Mouse (Mus musculus) 3134 (cell line): Measurements from ENCODE around the gene Tnfaip1.
A peak's percentile ranks its signal among the peaks of the same experiment; 100 is the strongest.
"Not testable (repeated sequence)": the region's sequence is repeated elsewhere in the genome, so short reads cannot be mapped to it uniquely, and the experiment has no call there.

ENCODE experiments used
- DNase-seq: peaks from one replicate; pipeline ENCODE4 v3.0.0-alpha.2; 2011; ENCODE audit warnings: low spot score; ENCODE audit not compliant: insufficient read length; ENCODE audit errors: extremely low read depth

Gene Tnfaip1

GRCm38 (mm10) chr11:78540358-78540757 is 4.2 kb upstream of the Tnfaip1 start:
- DNase-seq: no peak

DNA sequence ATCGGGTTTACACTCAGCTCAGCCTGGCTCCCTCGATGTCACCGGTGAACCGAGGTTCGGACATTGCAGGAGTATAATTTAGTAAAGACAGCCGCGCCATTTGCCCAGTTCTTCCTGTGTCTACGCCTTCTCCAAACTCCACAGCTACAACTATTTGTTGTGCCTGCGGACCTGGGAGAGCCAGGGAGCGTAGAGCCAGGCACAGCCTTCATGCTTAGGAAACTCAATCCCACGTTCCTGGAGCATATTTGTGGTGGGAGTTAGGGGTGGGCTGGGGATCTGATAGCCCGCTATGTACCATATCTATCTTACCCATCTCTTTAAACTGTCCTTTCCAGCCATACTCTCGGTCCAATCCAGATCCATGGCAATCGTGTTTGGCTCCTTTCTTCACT is 555 bp upstream of the Tnfaip1 start:
- no peak for DNase-seq

- DNase-seq: peak; percentile 55
Observed at GRCm38 (mm10) chr11:78535376-78536079, 604 bp downstream of the Tnfaip1 start.

DNA sequence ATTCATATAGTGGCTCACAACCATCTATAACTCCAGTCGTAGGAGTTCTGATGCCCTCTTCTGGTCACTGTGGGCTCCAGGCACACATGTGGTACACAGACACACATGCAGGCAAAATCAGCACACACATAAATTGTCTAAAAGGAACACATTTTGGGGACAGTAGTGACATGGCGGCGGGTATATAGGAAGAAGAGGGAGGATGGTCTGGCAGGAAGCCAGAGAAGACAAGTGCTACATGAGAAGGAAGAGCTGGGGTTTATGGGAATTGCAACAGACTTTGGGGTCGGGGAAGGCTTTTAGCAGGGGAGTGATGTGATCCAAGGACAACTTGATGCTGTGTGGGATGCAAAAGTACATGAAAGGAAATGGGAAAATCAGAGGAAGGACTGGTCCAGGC is 1.6 kb downstream of the Tnfaip1 start:
- DNase-seq: no peak

GRCm38 (mm10) chr11:78531515-78531914 is 4.6 kb downstream of the Tnfaip1 start:
- not testable (repeated sequence) for DNase-seq

DNA sequence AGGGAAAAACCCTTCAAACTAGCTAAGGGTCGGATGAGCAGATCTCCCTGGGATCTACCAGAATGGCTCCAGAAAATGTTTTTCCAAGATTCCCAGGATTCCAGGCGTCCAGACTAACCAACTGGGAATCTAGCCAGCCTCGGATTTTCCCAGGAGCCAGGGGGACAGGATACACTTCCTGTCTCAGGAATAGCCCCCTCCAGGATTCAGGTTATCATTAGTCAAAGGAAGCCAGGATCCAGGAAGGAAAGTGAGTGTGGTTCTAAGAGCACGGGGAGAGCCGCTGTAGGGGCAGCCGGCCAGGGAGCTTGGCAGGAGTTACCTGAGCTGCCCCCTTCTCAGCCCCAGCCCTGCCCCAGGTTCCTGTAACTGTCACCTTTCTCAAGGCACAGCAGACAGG is 5.1 kb downstream of the Tnfaip1 start:
- DNase-seq: no peak

- DNase-seq: no peak
Observed at GRCm38 (mm10) chr11:78530001-78530400, 6.1 kb downstream of the Tnfaip1 start.

DNA sequence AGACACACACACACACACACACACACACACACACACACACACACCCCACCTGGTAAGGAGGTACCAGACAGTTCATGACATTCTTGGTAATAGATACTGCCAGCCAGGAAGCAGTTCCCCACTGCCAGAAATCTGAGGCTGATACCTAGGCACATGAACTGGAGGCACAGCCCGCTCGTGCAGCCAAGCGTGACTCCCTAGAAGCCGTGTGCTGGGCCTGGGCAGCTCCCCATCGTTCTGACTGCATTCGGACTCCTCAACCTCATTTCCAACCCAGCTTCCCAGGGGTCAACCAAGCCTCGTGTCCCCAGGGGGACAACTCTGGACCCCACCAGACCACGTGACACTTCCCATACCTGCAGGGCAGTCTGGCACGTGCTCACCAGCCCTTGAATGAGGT is 7.4 kb downstream of the Tnfaip1 start:
- no peak for DNase-seq

DNA sequence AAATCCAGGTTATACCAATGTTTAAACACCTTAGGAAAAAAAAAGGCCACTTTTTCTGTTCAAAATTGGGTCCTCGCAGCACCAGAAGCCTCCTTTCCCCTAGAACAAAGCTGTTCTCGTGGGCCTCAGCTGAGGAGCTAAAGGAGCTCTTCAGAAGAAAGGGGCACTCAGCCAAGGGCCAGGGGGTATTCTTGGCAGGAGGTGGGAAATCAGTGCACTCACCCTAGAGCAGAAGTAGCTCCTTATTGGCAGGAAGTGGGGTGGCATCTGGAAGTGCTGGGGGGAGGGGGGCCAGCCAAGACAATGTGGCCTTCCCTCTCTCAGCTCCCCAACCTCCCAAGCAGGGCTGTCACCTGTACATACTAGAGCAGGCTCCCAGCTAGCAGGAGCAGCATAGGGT is 11.3 kb downstream of the Tnfaip1 start:
- no peak for DNase-seq

GRCm38 (mm10) chr11:78523241-78523955 is 12.7 kb downstream of the Tnfaip1 start:
- no peak for DNase-seq

- DNase-seq: peak; percentile 51
Observed at GRCm38 (mm10) chr11:78522481-78522997, 13.6 kb downstream of the Tnfaip1 start.

- no peak for DNase-seq
Observed at GRCm38 (mm10) chr11:78521880-78522279, 14.3 kb downstream of the Tnfaip1 start.

GRCm38 (mm10) chr11:78518931-78519330 is 17.2 kb downstream of the Tnfaip1 start:
- DNase-seq: no peak

- no peak for DNase-seq
Observed at GRCm38 (mm10) chr11:78515549-78516325, 20.4 kb downstream of the Tnfaip1 start.

- DNase-seq: no peak
Observed at GRCm38 (mm10) chr11:78513106-78513790, 22.9 kb downstream of the Tnfaip1 start.

GRCm38 (mm10) chr11:78512025-78512957 is 23.8 kb downstream of the Tnfaip1 start, which contains the start of the genes Tmem199 and Poldip2:
Gene Tmem199, minus strand, starts transcription at chr11:78512172.
Gene Poldip2, plus strand, starts transcription at chr11:78512193.
- peak; percentile 91 for DNase-seq

DNA sequence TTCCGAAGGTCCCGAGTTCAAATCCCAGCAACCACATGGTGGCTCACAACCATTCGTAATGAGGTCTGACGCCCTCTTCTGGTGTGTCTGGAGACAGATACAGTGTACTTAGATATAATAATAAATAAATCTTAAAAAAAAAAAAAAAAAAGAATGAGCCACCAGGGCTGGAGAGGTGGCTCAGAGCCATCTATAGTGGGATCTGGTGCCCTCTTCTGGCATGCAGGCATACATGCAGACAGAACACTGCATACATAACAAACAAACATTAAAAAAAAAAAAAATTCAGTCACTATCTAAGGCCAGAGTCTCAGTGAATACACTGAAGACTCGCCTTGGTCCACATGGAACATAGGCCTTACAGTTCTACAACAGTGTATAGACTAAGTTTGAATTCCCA is 27.0 kb downstream of the Tnfaip1 start:
- no peak for DNase-seq

GRCm38 (mm10) chr11:78505430-78505829 is 30.7 kb downstream of the Tnfaip1 start:
- no peak for DNase-seq

DNA sequence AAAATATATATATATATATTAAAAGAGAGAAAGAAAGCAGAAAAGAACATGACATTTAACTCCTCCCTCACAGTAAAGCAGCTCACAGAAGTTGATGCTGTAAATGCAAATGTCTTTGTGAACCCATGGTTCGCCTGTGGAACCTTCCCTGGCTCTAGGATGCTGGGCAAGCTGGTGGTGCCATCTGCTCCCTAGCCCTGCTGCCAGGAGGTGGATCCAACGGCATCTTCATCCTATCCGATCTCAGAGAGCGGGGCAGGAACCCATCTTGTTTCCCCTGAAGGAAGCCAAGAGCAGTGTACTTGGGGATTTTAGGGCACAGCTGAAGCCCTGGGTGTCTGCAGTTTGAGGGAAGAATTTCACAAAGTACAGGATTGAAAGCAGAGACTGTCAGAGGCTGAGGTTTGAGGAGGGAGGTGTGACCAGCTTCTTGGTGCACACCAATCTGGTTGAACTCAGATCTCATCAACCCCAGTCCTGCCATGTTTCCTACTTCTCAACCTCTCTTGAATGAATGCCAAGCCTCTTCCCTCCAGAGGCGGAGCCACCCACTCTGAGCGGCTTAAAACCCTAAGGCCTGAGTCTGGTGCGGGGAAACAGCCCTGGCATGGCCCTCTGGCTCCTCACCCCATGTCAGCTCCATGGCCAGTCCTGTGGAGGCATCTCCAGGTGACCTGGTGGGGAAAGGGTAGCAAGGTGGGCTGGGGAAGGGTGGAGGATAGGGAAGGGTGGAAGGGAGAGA is 33.1 kb downstream of the Tnfaip1 start, which contains the start of gene Sebox:
Gene Sebox (plus strand): TSS at position 539 of the 742 bp plus-strand sequence.
- no peak for DNase-seq
